Mouse (Mus musculus): ENCODE results near the gene Cks2. TPM values are rescaled to one million over a fixed set of nuclear protein-coding genes. Genes with fewer than 3 reads are reported as not detected.
A peak's percentile ranks its signal among the peaks of the same experiment; 100 is the strongest.

The Cks2 gene
- polyA plus RNA-seq, 1 experiment from 2014 or later = 420 TPM

- peaks cover 42% of the 10 kb centered on the region for H3K4me1 ChIP-seq
- no peaks in the 10 kb centered on the region for H3K27me3 ChIP-seq (ENCODE audit: poor library complexity, severe bottlenecking)
- H3K36me3 ChIP-seq (replicated peaks) = no peaks in the 10 kb centered on the region; the same call in 1 of the 2 replicates
- WGBS = 49% methylated on average over 20 of the region's 20 CpGs
- H3K9me3 ChIP-seq = no peaks in the 10 kb centered on the region
- peak overlapping the region; percentile 98 for H3K27ac ChIP-seq
- H3K4me3 ChIP-seq = peak overlapping the region; percentile 85
- DNase-seq (ENCODE audit: extremely low spot score, low spot score) = no peak
These were observed 856 bp upstream of the Cks2 start for GRCm38 (mm10) chr13:51643924-51644828.

GRCm38 (mm10) chr13:51645872-51646271 is 840 bp downstream of the Cks2 start:
- Histone ChIP-seq H3K4me3 (peak overlapping the region; percentile 85), H3K36me3 (replicated peaks) (peaks cover 11% of the 10 kb centered on the region), H3K27me3 (ENCODE audit: poor library complexity, severe bottlenecking) (no peaks in the 10 kb centered on the region), H3K9me3 (no peaks in the 10 kb centered on the region), H3K4me1 (peaks cover 49% of the 10 kb centered on the region), H3K27ac (peak overlapping the region; percentile 98)
- DNase-seq (ENCODE audit: extremely low spot score, low spot score) = peak; percentile 30
- 1% methylated on average over 7 of the region's 7 CpGs for WGBS

DNA sequence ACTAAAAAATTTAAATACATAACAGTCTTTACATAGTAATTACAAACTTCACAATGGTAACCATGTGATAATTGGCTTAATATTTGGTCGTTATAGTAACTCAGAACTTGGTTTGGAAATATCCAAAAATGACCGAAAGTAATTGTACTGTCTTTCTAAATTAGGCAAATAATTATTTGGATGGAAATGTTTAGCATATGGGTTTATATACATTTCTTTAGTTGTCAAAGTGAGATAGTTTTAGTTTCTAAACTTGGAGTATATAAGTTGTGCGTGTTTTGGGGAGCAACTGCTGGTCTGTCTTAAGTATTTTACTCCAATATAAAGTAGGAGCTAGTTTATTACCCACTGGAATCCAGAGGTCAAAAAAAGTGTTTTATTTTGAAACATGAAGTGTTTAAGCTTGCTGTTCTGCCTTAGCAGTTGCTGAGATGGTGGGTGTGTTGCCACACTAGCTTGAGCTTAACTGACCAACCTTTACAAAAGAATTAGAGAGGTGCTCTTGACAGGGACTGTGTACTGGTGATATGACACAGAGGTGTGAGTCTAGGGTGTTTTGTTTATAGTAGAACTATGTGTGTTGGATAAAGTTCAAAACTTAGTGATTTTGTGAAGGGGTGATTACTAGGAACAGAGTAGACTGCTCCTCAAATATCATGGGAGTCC is 1.5 kb downstream of the Cks2 start:
- H3K36me3 ChIP-seq (replicated peaks) = peaks cover 18% of the 10 kb centered on the region
- H3K9me3 ChIP-seq = no peaks in the 10 kb centered on the region
- WGBS = 21% methylated on average over 3 of the region's 3 CpGs
- H3K27me3 ChIP-seq (ENCODE audit: poor library complexity, severe bottlenecking) = no peaks in the 10 kb centered on the region
- DNase-seq (ENCODE audit: extremely low spot score, low spot score) = no peak
- peak overlapping the region; percentile 85 for H3K4me3 ChIP-seq
- peak overlapping the region; percentile 98; the same call in 1 of the 2 replicates for H3K27ac ChIP-seq
- peaks cover 55% of the 10 kb centered on the region for H3K4me1 ChIP-seq

- Histone ChIP-seq H3K27me3 (ENCODE audit: poor library complexity, severe bottlenecking) (no peaks in the 10 kb centered on the region), H3K36me3 (replicated peaks) (peaks cover 23% of the 10 kb centered on the region), H3K4me3 (peak overlapping the region; percentile 85), H3K4me1 (peaks cover 58% of the 10 kb centered on the region), H3K27ac (no peak overlapping the region), H3K9me3 (no peaks in the 10 kb centered on the region)
- WGBS = 95% methylated on average over 3 of the region's 3 CpGs
- no peak for DNase-seq (ENCODE audit: extremely low spot score, low spot score)
These were observed 2.7 kb downstream of the Cks2 start for GRCm38 (mm10) chr13:51647770-51648169.

DNA sequence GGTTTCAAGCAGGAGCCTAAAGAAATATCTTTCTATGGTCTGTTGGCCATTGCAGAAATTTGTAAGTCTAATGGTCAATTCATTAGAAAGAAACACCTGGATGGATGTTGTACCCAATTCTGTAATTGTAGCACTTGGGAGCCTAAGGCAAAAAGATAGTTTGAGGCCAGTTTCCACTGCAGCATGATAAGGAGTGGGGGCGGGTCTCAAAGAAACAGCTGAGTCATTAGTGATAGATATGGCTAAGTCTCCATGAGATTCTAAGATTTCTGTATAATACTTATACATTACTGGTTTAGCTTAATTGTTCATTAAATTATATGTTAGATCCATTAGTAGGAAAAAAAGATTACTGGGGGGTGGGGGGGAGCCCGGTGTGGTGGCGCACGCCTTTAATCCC is 3.2 kb downstream of the Cks2 start:
- Histone ChIP-seq H3K27ac (no peak overlapping the region), H3K4me3 (peak overlapping the region; percentile 85; the same call in 1 of the 2 replicates), H3K9me3 (no peaks in the 10 kb centered on the region), H3K27me3 (ENCODE audit: poor library complexity, severe bottlenecking) (no peaks in the 10 kb centered on the region), H3K4me1 (peaks cover 59% of the 10 kb centered on the region), H3K36me3 (replicated peaks) (peaks cover 27% of the 10 kb centered on the region)
- no peak for DNase-seq (ENCODE audit: extremely low spot score, low spot score)
- 89% methylated on average over 4 of the region's 4 CpGs for WGBS

DNA sequence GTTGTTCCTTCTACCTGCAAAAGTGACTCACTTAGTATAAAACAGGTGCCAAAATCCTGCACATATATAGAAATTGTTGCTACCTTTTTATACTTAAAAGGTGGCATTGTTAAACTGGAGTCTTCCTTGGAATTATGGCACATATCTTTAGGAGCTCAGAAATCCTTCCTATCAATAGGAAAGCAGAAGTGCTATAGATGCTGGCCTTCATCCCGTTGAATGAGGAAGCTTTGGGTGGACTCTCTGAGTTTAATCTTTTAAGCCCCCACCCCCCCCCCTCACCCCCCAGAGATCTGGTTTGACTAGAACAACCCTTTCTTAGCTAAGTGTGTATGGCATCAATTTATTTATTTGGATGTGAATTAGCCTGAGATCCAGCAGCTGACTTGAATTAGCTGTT is 4.7 kb downstream of the Cks2 start:
- Histone ChIP-seq H3K27me3 (ENCODE audit: poor library complexity, severe bottlenecking) (no peaks in the 10 kb centered on the region), H3K9me3 (no peaks in the 10 kb centered on the region), H3K36me3 (replicated peaks) (peaks cover 42% of the 10 kb centered on the region), H3K27ac (no peak overlapping the region), H3K4me1 (peaks cover 54% of the 10 kb centered on the region), H3K4me3 (no peak overlapping the region)
- WGBS = 60% methylated on average over 1 of the region's 1 CpGs
- DNase-seq (ENCODE audit: extremely low spot score, low spot score) = no peak

DNA sequence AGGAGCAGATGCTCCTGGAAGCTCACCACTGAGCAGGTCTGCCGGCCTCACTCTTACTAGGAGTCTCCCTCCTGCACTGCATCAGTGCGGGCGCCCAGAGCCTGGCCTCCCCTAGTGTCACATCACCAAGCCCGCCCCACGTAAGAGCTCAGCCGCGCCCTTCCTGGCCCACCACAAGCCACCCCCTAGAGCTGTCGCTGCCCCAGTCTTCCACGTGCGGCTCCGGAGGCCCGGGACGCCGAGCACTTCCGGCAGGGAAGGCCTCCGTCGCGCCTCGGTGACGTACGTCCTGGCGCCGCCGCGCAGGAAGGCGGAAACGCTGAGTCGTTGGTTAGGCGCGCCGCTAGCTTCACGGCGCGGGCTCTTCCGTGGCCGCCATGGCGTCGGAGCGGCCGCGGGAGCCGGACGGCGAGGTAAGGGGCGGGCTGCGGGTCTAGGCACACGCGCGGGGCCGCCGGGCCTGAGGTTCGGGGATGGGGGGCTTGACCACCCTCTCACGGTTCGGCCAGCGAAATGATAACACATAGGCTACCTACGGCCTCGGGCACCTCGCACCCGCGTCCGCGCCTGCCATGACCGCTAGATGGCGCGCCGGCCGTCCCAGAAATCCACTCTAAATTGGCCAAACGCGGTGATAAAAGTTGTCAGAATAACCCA is 6.5 kb downstream of the Cks2 start, which contains the start of gene Secisbp2:
Secisbp2 (plus strand) TSS at position 290 of the 657 bp plus-strand sequence.
- DNase-seq (ENCODE audit: extremely low spot score, low spot score) = peak; percentile 89
- Histone ChIP-seq H3K27me3 (ENCODE audit: poor library complexity, severe bottlenecking) (no peaks in the 10 kb centered on the region), H3K4me3 (peak within 1 kb of the TSS; percentile 76), H3K27ac (peak within 1 kb of the TSS; percentile 95), H3K9me3 (no peaks in the 10 kb centered on the region), H3K4me1 (peaks cover 52% of the 10 kb centered on the region), H3K36me3 (replicated peaks) (peaks cover 60% of the 10 kb centered on the region)
- 0% methylated on average over 69 of the region's 69 CpGs for WGBS

DNA sequence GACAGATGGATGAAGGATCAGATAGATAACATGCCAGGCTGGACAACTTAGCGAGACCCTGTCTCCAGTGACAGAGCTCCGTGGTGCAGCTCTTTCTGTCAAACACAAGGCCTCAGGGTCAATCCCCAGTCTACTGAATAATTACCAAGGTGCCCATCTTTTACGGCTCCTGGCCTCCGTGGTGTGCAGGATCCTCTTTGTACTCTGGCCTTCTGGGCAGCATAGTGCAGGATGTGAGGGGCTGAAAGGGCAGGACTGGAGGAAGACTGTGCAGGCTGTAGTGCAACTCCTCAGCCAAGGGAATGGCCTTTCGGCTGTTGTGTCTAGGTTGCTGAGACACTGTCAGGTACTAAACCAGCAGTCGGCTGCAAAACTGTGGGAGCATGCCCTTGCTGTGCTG is 8.1 kb downstream of the Cks2 start:
- H3K36me3 ChIP-seq (replicated peaks) = peaks cover 77% of the 10 kb centered on the region
- WGBS = 94% methylated on average over 6 of the region's 6 CpGs
- H3K27ac ChIP-seq = no peak overlapping the region
- H3K27me3 ChIP-seq (ENCODE audit: poor library complexity, severe bottlenecking) = no peaks in the 10 kb centered on the region
- peaks cover 36% of the 10 kb centered on the region for H3K4me1 ChIP-seq
- H3K9me3 ChIP-seq = no peaks in the 10 kb centered on the region
- DNase-seq (ENCODE audit: extremely low spot score, low spot score) = no peak
- no peak overlapping the region for H3K4me3 ChIP-seq

DNA sequence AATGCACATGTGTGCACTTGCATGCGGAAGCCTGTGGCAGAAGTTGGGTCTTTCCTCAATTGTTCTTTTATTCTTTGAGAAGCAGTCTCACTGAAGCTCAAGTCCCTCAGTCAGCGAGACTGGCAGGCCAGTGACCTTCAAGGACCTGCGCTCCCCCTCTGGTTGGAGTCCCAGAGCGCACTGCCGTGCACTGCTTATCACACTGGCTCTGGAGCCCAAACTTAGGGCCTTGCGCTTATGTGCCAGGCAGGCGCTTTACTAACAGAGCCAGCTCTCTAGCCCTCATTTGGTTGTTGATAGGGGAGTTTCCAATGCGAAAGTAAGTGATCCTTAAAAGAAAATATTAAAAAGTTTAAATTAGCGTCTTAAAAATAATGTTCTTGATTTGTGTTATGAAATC is 8.9 kb downstream of the Cks2 start:
- no peak for DNase-seq (ENCODE audit: extremely low spot score, low spot score)
- Histone ChIP-seq H3K4me3 (no peak overlapping the region), H3K27me3 (ENCODE audit: poor library complexity, severe bottlenecking) (no peaks in the 10 kb centered on the region), H3K9me3 (no peaks in the 10 kb centered on the region), H3K27ac (no peak overlapping the region), H3K36me3 (replicated peaks) (peaks cover 85% of the 10 kb centered on the region), H3K4me1 (peaks cover 28% of the 10 kb centered on the region)
- 93% methylated on average over 9 of the region's 9 CpGs for WGBS

DNA sequence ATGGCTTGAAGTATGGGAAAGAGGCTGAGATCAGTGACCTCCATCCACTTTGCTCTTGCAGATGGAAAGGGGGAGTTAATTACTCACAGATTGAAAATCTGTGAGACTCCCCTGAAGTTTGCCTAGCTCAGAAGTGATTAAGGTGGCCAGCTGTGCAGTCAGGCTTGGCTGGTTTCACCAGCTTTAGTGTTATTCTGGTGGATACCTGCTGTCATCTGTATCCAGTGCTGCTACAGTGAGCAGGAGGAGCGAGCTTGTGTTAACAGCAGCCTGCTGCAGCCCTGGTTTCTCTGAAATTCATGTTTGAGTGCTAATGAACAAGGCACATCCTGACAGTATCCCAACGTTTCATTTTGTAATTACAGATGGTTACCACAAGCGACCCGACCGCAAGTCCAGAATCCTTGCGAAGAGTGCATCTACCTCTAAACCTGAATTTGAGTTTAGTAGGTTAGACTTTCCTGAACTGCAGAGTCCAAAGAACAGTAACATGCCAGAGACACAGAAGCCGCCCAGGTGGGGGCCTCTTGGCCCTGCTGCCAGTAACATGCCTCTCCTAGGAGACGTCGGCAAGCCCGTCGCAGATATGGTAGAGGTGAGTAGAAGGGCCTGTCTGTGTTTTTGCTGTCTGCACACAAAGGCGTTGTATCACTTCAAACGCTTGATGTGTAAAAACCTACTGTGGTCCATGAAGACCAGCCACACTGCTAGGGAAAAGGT is 11.6 kb downstream of the Cks2 start:
- H3K36me3 ChIP-seq (replicated peaks) = peaks cover 93% of the 10 kb centered on the region
- no peaks in the 10 kb centered on the region for H3K27me3 ChIP-seq (ENCODE audit: poor library complexity, severe bottlenecking)
- no peak for DNase-seq (ENCODE audit: extremely low spot score, low spot score)
- H3K27ac ChIP-seq = no peak overlapping the region
- H3K9me3 ChIP-seq = no peaks in the 10 kb centered on the region
- WGBS = 94% methylated on average over 13 of the region's 13 CpGs
- H3K4me1 ChIP-seq = peaks cover 10% of the 10 kb centered on the region
- H3K4me3 ChIP-seq = no peak overlapping the region

GRCm38 (mm10) chr13:51658094-51658493 is 13.1 kb downstream of the Cks2 start:
- Histone ChIP-seq H3K36me3 (replicated peaks) (peaks cover 99% of the 10 kb centered on the region), H3K27me3 (ENCODE audit: poor library complexity, severe bottlenecking) (no peaks in the 10 kb centered on the region), H3K9me3 (no peaks in the 10 kb centered on the region), H3K27ac (no peak overlapping the region), H3K4me3 (no peak overlapping the region), H3K4me1 (no peaks in the 10 kb centered on the region)
- 94% methylated on average over 3 of the region's 3 CpGs for WGBS
- no peak for DNase-seq (ENCODE audit: extremely low spot score, low spot score)

DNA sequence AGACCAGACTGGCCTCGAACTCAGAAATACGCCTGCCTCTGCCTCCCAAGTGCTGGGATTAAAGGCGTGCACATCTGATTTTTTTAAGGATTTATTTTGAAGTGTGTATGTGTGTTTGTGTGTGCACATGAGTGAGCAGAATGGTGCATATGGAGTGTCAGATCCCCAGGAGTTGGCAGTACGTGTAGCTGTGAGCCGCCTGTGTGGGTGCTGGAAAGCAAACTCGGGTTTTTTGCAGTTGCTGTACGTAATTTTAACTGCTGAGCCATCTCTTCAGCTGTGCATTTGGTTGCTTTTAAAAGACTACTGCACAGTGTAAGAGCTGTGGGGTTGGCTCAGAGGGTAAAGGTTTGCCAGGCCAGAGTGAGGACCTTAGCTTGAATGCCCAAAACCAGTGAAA is 14.5 kb downstream of the Cks2 start:
- Histone ChIP-seq H3K27me3 (ENCODE audit: poor library complexity, severe bottlenecking) (no peaks in the 10 kb centered on the region), H3K4me3 (no peak overlapping the region), H3K36me3 (replicated peaks) (peaks cover 97% of the 10 kb centered on the region), H3K9me3 (no peaks in the 10 kb centered on the region), H3K27ac (no peak overlapping the region), H3K4me1 (no peaks in the 10 kb centered on the region)
- WGBS = 95% methylated on average over 7 of the region's 7 CpGs
- no peak for DNase-seq (ENCODE audit: extremely low spot score, low spot score)
